Mouse (Mus musculus): ENCODE results near the gene Rad50.

The Rad50 gene

GRCm38 (mm10) chr11:53698521-53698920 lies 8.6 kb downstream of the Rad50 start:
- no peak for DNase-seq (ENCODE audit: low spot score in 2 of 2)

- DNase-seq (ENCODE audit: low spot score in 2 of 2) = no peak
Measured at GRCm38 (mm10) chr11:53691979-53692378, 15.1 kb downstream of the Rad50 start.

- DNase-seq (ENCODE audit: low spot score in 2 of 2) = no peak
Measured at GRCm38 (mm10) chr11:53682994-53683530, 24.1 kb downstream of the Rad50 start.

GRCm38 (mm10) chr11:53682170-53682569 lies 24.9 kb downstream of the Rad50 start:
- DNase-seq (ENCODE audit: low spot score in 2 of 2) = no peak

- DNase-seq (ENCODE audit: low spot score in 2 of 2) = no peak
Measured at GRCm38 (mm10) chr11:53681686-53682085, 25.4 kb downstream of the Rad50 start.

GRCm38 (mm10) chr11:53680141-53680540 lies 27.0 kb downstream of the Rad50 start:
- no peak for DNase-seq (ENCODE audit: low spot score in 2 of 2)

GRCm38 (mm10) chr11:53671414-53671813 lies 35.7 kb downstream of the Rad50 start:
- no peak for DNase-seq (ENCODE audit: low spot score in 2 of 2)

GRCm38 (mm10) chr11:53664091-53664490 lies 43.0 kb downstream of the Rad50 start:
- DNase-seq (ENCODE audit: low spot score in 2 of 2) = no peak

- no peak for DNase-seq (ENCODE audit: low spot score in 2 of 2)
Measured at GRCm38 (mm10) chr11:53662794-53663674, 44.1 kb downstream of the Rad50 start.

GRCm38 (mm10) chr11:53657828-53658227 lies 49.3 kb downstream of the Rad50 start:
- DNase-seq (ENCODE audit: low spot score in 2 of 2) = no peak

- no peak for DNase-seq (ENCODE audit: low spot score in 2 of 2)
Measured at GRCm38 (mm10) chr11:53657381-53657780, 49.7 kb downstream of the Rad50 start.

- DNase-seq (ENCODE audit: low spot score in 2 of 2) = no peak
Measured at GRCm38 (mm10) chr11:53656558-53657202, 50.4 kb downstream of the Rad50 start.

GRCm38 (mm10) chr11:53655043-53655442 lies 52.1 kb downstream of the Rad50 start:
- DNase-seq (ENCODE audit: low spot score in 2 of 2) = no peak

- DNase-seq (ENCODE audit: low spot score in 2 of 2) = no peak
Measured at GRCm38 (mm10) chr11:53652427-53652826, 54.7 kb downstream of the Rad50 start.

- no peak for DNase-seq (ENCODE audit: low spot score in 2 of 2)
Measured at GRCm38 (mm10) chr11:53651441-53651840, 55.7 kb downstream of the Rad50 start.

- no peak for DNase-seq (ENCODE audit: low spot score in 2 of 2)
Measured at GRCm38 (mm10) chr11:53644017-53644416, 63.1 kb downstream of the Rad50 start.

- no peak for DNase-seq (ENCODE audit: low spot score in 2 of 2)
Measured at GRCm38 (mm10) chr11:53642744-53643279, 64.3 kb downstream of the Rad50 start.

- no peak for DNase-seq (ENCODE audit: low spot score in 2 of 2)
Measured at GRCm38 (mm10) chr11:53637803-53638260, 69.3 kb downstream of the Rad50 start.

GRCm38 (mm10) chr11:53637046-53637802 lies 69.9 kb downstream of the Rad50 start:
- DNase-seq (ENCODE audit: low spot score in 2 of 2) = no peak

GRCm38 (mm10) chr11:53636183-53636646 lies 70.9 kb downstream of the Rad50 start:
- DNase-seq (ENCODE audit: low spot score in 2 of 2) = no peak

- DNase-seq (ENCODE audit: low spot score in 2 of 2) = no peak
Measured at GRCm38 (mm10) chr11:53635590-53636182, 71.4 kb downstream of the Rad50 start.

Measured in frontal cortex, postnatal 14 days (tissue).